Mouse (Mus musculus): ENCODE data around the gene Rpl22l1. TPM values are rescaled to one million over a fixed set of nuclear protein-coding genes. Genes with fewer than 3 reads are reported as not detected.

Gene Rpl22l1
- 354 TPM for polyA plus RNA-seq (2017; shearing (Covaris generic))

GRCm38 (mm10) chr3:28805301-28806097 lies at the start of gene Rpl22l1:
TSS of gene Rpl22l1 (plus strand) at chr3:28805436.

GRCm38 (mm10) chr3:28780994-28781393 lies 24.2 kb upstream of the Rpl22l1 start, which contains the start of gene Eif5a2:
TSS of gene Eif5a2 (plus strand) at chr3:28781276.

Other genes with a start within 250 kb of the Rpl22l1 start
- gene Slc2a2, start 107.5 kb upstream of the Rpl22l1 start, polyA plus RNA-seq (2017; shearing (Covaris generic)): not detected
- 6.9 TPM for gene Eif5a2, start 24.2 kb upstream of the Rpl22l1 start, polyA plus RNA-seq (2017; shearing (Covaris generic))
- gene Gm1527, start 87.2 kb downstream of the Rpl22l1 start, polyA plus RNA-seq (2017; shearing (Covaris generic)): not detected